Mouse (Mus musculus) ES-E14 (cell line): Measurements from ENCODE around the gene Aspdh. TPM values are rescaled to one million over a fixed set of nuclear protein-coding genes. Genes with fewer than 3 reads are reported as not detected.
A peak's percentile ranks its signal among the peaks of the same experiment; 100 is the strongest.

ENCODE experiments used
- DNase-seq: peaks from one replicate; pipeline ENCODE4 v3.0.0-alpha.2; 2013; ENCODE audit warnings: low read depth, low spot score
- H3K27ac ChIP-seq: 2 replicates; pipeline ENCODE4 v1.5.1; 2012; ENCODE audit warnings: low read depth, mild to moderate bottlenecking, low read length, moderate library complexity, mixed read lengths; ENCODE audit not compliant: poor library complexity, insufficient read depth, severe bottlenecking
- H3K36me3 ChIP-seq: 2 replicates; pipeline ENCODE4 v1.6.1; 2012; ENCODE audit warnings: mild to moderate bottlenecking, low read length, moderate library complexity, mixed read lengths; ENCODE audit not compliant: control insufficient read depth, poor library complexity, insufficient read depth, severe bottlenecking
- H3K4me1 ChIP-seq, 2 experiments: fragments of 150-350 bp in 1 of 2; sonication (generic) in 1 of 2; 2 replicates each; pipeline ENCODE4 v1.6.1; 2012; ENCODE audit warnings: low read length in 2 of 2, mild to moderate bottlenecking in 1 of 2, mixed read lengths in 1 of 2; ENCODE audit not compliant: control insufficient read depth in 2 of 2, insufficient read depth in 2 of 2, poor library complexity in 1 of 2
- H3K4me3 ChIP-seq, 2 experiments: fragments of 150-350 bp in 1 of 2; sonication (generic) in 1 of 2; 2 replicates each; pipeline ENCODE4 v1.5.1; 2012; ENCODE audit warnings: low read length in 2 of 2, low read depth in 1 of 2, mild to moderate bottlenecking in 1 of 2, mixed read lengths in 1 of 2; ENCODE audit not compliant: insufficient read depth in 1 of 2, poor library complexity in 1 of 2, severe bottlenecking in 1 of 2
- H3K9ac ChIP-seq: 2 replicates; pipeline ENCODE4 v1.6.1; 2012; ENCODE audit warnings: low read depth, mild to moderate bottlenecking, low read length, mixed read lengths; ENCODE audit not compliant: poor library complexity, insufficient read depth, severe bottlenecking
- H3K9me3 ChIP-seq: fragments of 150-350 bp; sonication (generic); 2 replicates; pipeline ENCODE4 v1.6.1; 2012; ENCODE audit warnings: low read depth, mild to moderate bottlenecking, low read length; ENCODE audit not compliant: control insufficient read depth, insufficient read depth
- CHD2 ChIP-seq: IDR thresholded peaks from 2 replicates; pipeline ENCODE4 v1.6.1; 2014; ENCODE audit warnings: mild to moderate bottlenecking, low read depth, low read length, inconsistent platforms
- HCFC1 ChIP-seq: IDR thresholded peaks from 2 replicates; pipeline ENCODE4 v1.6.1; 2012; ENCODE audit warnings: low read length, inconsistent platforms, borderline replicate concordance; ENCODE audit not compliant: insufficient read depth
- MAFK ChIP-seq: IDR thresholded peaks from 2 replicates; pipeline ENCODE4 v1.6.1; 2014; ENCODE audit warnings: mild to moderate bottlenecking, low read depth, low read length, inconsistent platforms; ENCODE audit not compliant: insufficient read depth
- ZC3H11A ChIP-seq: IDR thresholded peaks from 2 replicates; pipeline ENCODE4 v1.6.1; 2012; ENCODE audit warnings: low read depth, mild to moderate bottlenecking, inconsistent platforms, low read length, borderline replicate concordance
- ZNF384 ChIP-seq: IDR thresholded peaks from 2 replicates; pipeline ENCODE4 v1.6.1; 2012; ENCODE audit warnings: low read depth, low read length, inconsistent platforms
- in situ Hi-C, 2 experiments: fragments of 600-800 bp; cut with MboI; formaldehyde crosslinking; loops; one replicate each; pipeline ENCODE4 v1.15.1; 2025; ENCODE audit warnings: low sequenced_read_pairs in 2 of 2, inconsistent platforms in 1 of 2; ENCODE audit not compliant: unreplicated experiment in 2 of 2
- total RNA-seq: library from RNA; depleted of rRNA; stranded (reverse); fragments of 300-350 nt; gene quantifications from 2 replicates; pipeline ENCODE4 v1.2.3, GENCODE M21; 2012

Aspdh gene
- total RNA-seq, 1 experiment = not detected

DNA sequence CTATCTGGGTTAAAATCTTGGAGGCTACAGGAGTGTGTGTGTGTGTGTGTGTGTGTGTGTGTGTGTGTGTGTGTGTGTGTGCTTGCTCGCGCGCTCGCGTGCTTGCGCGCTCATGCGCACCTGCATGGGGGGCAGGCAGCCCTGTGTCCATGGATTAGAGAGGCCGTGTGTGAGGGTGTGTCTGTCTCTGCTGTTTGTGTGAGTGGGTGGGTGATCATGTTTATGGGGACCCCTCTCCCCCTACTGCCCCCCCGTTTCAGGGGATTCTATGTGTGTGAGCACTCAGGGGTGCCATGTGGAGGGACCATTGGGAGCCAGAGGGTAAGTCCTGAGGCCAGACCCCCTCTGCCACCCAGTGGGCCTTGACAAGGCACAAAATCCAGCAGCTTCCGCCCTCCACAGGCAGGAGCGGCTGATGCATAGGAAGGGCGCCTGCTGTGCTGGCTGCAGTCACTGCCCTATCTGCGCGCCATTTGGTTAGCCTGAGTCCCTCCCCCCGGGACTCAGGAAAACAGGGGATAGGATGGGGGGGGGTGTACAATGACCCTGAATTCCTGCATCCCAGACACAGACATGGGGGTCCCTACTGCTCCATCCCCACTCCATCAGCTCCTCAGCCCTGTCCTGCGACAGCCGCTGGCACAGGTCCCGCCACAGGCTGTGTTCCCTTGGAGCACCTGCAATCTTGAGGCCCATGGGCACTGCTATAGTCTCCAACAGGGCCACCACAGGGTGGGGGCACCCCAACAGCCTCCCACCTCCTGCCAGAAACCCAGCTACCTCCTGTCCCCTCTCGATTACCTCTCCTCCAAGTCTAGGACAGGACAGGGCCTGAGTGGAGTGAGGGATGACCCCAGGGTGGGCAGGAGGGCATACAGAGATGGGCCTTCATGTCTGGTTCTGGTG, 21.7 kb upstream of the Aspdh start:
- Histone ChIP-seq H3K27ac (no peak overlapping the region), H3K36me3 (no peaks in the 10 kb centered on the region), H3K9ac (no peak overlapping the region), H3K9me3 (no peaks in the 10 kb centered on the region), H3K4me3 (no peak overlapping the region), H3K4me1 (peaks cover 1 to 28% of the 10 kb centered on the region in 2 experiments; a peak in 2 of 4 replicates)
- TF ChIP-seq MAFK = no peak
- no peak for TF ChIP-seq CHD2
- no peak for TF ChIP-seq ZC3H11A
- no peak for TF ChIP-seq HCFC1
- TF ChIP-seq ZNF384 = no peak
- in situ Hi-C loops = loop anchor here in 1 of 2 experiments (25.0 kb wide), 1 partner anchor 181 kb away; the partner anchor contains the start of genes Acp4 and Gm15517
- no peak for DNase-seq

DNA sequence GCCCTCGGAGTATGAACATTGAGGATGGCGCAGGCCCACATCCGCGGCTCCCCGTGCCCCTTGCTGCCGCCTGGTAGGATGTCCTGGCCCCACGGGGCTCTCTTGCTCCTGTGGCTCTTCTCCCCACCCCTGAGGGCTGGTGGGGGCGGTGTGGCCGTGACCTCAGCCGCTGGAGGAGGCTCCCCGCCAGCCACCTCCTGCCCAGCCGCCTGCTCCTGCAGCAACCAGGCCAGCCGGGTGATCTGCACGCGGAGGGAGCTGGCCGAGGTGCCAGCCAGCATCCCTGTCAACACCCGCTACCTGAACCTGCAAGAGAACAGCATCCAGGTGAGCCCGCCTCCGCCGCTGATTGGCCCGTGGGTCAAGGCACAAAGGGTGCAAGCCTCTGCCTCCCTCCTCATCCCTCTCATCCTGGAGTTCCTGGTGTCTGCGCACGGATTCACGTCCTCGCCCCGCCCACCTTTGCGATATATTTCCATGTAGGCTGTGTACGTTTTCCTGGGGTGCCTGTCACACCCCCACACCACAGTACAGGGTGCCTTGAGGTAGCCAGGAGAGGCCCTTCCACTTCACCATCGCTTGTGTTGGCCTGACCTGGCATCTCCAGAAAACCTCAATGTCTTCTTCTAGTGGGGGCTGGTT, 20.2 kb upstream of the Aspdh start:
- Histone ChIP-seq H3K9me3 (no peaks in the 10 kb centered on the region), H3K36me3 (no peaks in the 10 kb centered on the region), H3K27ac (no peak overlapping the region), H3K9ac (no peak overlapping the region), H3K4me1 (peaks cover 1 to 28% of the 10 kb centered on the region in 2 experiments; a peak in 2 of 4 replicates), H3K4me3 (peak overlapping the region in 1 of 2 experiments; percentile 9; a peak in 1 of 4 replicates)
- in situ Hi-C loops = loop anchor here in 1 of 2 experiments (25.0 kb wide), 1 partner anchor 183 kb away; the partner anchor contains the start of genes Acp4 and Gm15517
- no peak for TF ChIP-seq ZNF384
- no peak for TF ChIP-seq ZC3H11A
- TF ChIP-seq CHD2 = no peak
- no peak for TF ChIP-seq HCFC1
- no peak for TF ChIP-seq MAFK
- DNase-seq = no peak

DNA sequence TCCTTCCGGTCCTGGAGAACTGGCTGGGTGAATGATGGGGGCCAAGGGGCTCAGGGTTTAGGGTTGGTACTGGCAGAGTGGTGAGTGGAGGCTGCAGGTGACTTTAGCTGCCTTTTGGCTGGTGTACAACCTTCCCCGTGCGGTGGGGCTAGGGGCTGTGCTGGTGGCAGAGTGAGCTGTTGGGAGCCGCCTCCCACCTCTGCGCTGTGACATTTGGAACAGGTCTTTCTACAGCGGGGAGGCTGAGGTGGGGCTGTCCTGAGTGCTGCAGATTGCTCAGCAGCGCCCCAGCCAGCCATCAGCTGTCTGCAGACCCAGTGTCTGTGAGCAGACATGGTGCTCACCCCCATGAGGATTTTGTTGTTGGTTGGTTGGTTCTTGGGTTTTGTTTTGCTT, 19.7 kb upstream of the Aspdh start:
- Histone ChIP-seq H3K36me3 (no peaks in the 10 kb centered on the region), H3K27ac (no peak overlapping the region), H3K9me3 (no peaks in the 10 kb centered on the region), H3K4me1 (peaks cover 1 to 28% of the 10 kb centered on the region in 2 experiments; a peak in 2 of 4 replicates), H3K9ac (no peak overlapping the region), H3K4me3 (no peak overlapping the region)
- TF ChIP-seq CHD2 = no peak
- TF ChIP-seq ZC3H11A = no peak
- TF ChIP-seq MAFK = no peak
- no peak for TF ChIP-seq HCFC1
- TF ChIP-seq ZNF384 = no peak
- in situ Hi-C loops = loop anchor here in 1 of 2 experiments (25.0 kb wide), 1 partner anchor 183 kb away; the partner anchor contains the start of genes Acp4 and Gm15517
- no peak for DNase-seq

DNA sequence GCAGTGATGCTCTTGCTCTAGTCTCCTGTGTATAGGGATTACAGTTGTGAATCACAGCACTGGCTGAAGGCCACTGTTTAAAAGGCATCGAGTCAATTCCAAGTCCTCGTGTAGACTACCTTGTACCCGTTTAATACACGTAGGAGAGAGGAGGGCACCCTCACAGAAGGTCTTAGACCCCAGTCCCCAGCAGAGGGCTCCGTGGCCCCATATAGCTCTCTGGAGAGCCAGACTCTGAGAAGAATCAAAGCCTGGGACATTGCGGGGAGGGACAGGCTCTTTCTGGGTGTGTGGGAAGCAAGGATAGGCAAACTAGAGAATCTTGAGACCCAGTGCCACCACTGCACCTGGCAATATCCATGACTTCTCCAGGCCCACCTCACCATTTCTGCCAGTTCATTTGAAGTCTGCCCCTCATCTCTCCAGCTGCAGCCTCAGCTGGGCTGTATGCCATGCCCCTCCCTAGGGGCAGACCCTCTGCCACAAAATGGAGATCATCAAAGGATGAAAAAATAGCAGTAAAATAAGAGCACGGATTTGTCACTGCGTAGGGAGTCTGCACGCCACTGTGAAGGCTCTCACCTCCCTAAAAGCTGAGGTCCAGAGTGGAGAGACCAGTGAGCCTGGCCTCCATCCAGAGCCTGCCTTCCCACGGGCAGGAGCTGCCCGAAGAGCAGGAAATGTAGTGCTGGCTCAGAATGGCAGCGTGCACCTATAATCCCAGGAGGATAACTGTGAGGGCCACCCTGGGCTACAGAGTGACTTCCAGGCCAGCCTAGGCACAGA, 18.9 kb upstream of the Aspdh start:
- TF ChIP-seq ZC3H11A = no peak
- TF ChIP-seq ZNF384 = no peak
- no peak for TF ChIP-seq HCFC1
- no peak for TF ChIP-seq CHD2
- TF ChIP-seq MAFK = no peak
- Histone ChIP-seq H3K4me1 (peaks cover 1 to 28% of the 10 kb centered on the region in 2 experiments; a peak in 2 of 4 replicates), H3K36me3 (no peaks in the 10 kb centered on the region), H3K4me3 (no peak overlapping the region), H3K27ac (no peak overlapping the region), H3K9ac (no peak overlapping the region), H3K9me3 (no peaks in the 10 kb centered on the region)
- no peak for DNase-seq
- in situ Hi-C loops = loop anchor here in 1 of 2 experiments (25.0 kb wide), 1 partner anchor 184 kb away; the partner anchor contains the start of genes Acp4 and Gm15517
